Mouse (Mus musculus) C2C12 (cell line): Measurements from ENCODE around the gene Hs6st3.

Source experiments
- CTCF ChIP-seq: IDR thresholded peaks from one replicate; pipeline ENCODE4 v1.5.1; 2011; ENCODE audit not compliant: control insufficient read depth, insufficient read depth, insufficient read length
- MAX ChIP-seq: IDR thresholded peaks from one replicate; pipeline ENCODE4 v1.6.1; 2011; ENCODE audit warnings: mild to moderate bottlenecking, control low read depth
- MYOD1 ChIP-seq: IDR thresholded peaks from one replicate; pipeline ENCODE4 v1.6.1; 2011; ENCODE audit warnings: low read depth; ENCODE audit not compliant: control insufficient read depth, insufficient read length

DNA sequence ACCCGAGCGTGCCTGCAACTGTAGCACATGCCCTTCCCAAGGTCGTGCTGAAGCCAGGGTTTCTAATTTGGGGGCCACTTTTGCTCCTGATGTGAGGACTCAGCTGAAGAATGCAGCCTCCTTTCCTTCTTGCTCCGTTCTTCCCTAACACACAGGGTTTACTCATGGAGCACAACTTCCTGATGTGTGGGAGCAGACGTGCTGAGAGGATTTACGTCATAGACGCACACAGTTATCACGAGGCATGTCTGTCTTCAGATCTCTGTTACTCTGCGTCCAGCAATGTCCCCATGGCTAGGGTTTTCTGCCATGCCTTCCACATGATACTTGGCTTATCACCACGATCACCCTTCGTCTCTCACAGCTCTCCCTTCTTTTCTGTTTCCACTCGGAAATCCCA, 709.4 kb downstream of the Hs6st3 start:
- TF ChIP-seq CTCF (no peak), MAX (no peak), MYOD1 (no peak)
